Mouse (Mus musculus) macrophage (primary cell): ENCODE measurements around the gene Jun. TPM values are rescaled to one million over a fixed set of nuclear protein-coding genes. Genes with fewer than 3 reads are reported as not detected.

Experiments used
- H3K27ac ChIP-seq: fragments of 350-480 bp; formaldehyde crosslinking; 2 replicates; pipeline ENCODE4 v1.9.0; 2021
- H3K36me3 ChIP-seq: fragments of 350-480 bp; formaldehyde crosslinking; 2 replicates; pipeline ENCODE4 v1.9.0; 2021; ENCODE audit errors: inconsistent target
- H3K4me3 ChIP-seq: fragments of 350-480 bp; formaldehyde crosslinking; 2 replicates; pipeline ENCODE4 v1.9.0; 2021; ENCODE audit errors: inconsistent target
- H3K79me2 ChIP-seq: fragments of 350-480 bp; formaldehyde crosslinking; 2 replicates; pipeline ENCODE4 v1.9.0; 2021; ENCODE audit errors: inconsistent target
- WGBS: methylation state at CpG from one replicate; pipeline ENCODE4 v1.1.7; 2026; ENCODE audit warnings: inconsistent platforms; ENCODE audit not compliant: missing documents; 5-methylcytosine and 5-hydroxymethylcytosine counted together
- polyA plus RNA-seq: library from polyadenylated mRNA; stranded (reverse); fragments of 250-400 nt; gene quantifications from 3 replicates; pipeline ENCODE4 v1.2.4, GENCODE M21; 2018; ENCODE audit warnings: inconsistent platforms

Gene Jun
- polyA plus RNA-seq, 1 experiment from 2014 or later = 155 TPM

- H3K79me2 ChIP-seq = no peaks in the 10 kb centered on the region
- WGBS = 93% methylated on average over 12 of the region's 12 CpGs
- no peak overlapping the region for H3K27ac ChIP-seq
- H3K36me3 ChIP-seq = no peaks in the 10 kb centered on the region
- H3K4me3 ChIP-seq = no peak overlapping the region
These were observed 28.6 kb downstream of the Jun start for GRCm38 (mm10) chr4:95023350-95023953.

GRCm38 (mm10) chr4:95021649-95022637 lies 30.1 kb downstream of the Jun start:
- H3K27ac ChIP-seq = no peak overlapping the region
- no peaks in the 10 kb centered on the region for H3K36me3 ChIP-seq
- no peaks in the 10 kb centered on the region for H3K79me2 ChIP-seq
- WGBS = 91% methylated on average over 12 of the region's 12 CpGs
- H3K4me3 ChIP-seq = no peak overlapping the region

GRCm38 (mm10) chr4:95020201-95020600 lies 31.8 kb downstream of the Jun start:
- no peaks in the 10 kb centered on the region for H3K79me2 ChIP-seq
- WGBS = 76% methylated on average over 2 of the region's 2 CpGs
- no peak overlapping the region for H3K4me3 ChIP-seq
- no peaks in the 10 kb centered on the region for H3K36me3 ChIP-seq
- H3K27ac ChIP-seq = no peak overlapping the region

- WGBS = 82% methylated on average over 7 of the region's 7 CpGs
- Histone ChIP-seq H3K36me3 (no peaks in the 10 kb centered on the region), H3K4me3 (no peak overlapping the region), H3K79me2 (no peaks in the 10 kb centered on the region), H3K27ac (no peak overlapping the region)
These were observed 33.8 kb downstream of the Jun start for GRCm38 (mm10) chr4:95018221-95018620.

GRCm38 (mm10) chr4:95012706-95013105 lies 39.3 kb downstream of the Jun start:
- H3K79me2 ChIP-seq = no peaks in the 10 kb centered on the region
- WGBS = 92% methylated on average over 1 of the region's 1 CpGs
- H3K4me3 ChIP-seq = no peak overlapping the region
- no peaks in the 10 kb centered on the region for H3K36me3 ChIP-seq
- H3K27ac ChIP-seq = no peak overlapping the region

GRCm38 (mm10) chr4:95012256-95012655 lies 39.8 kb downstream of the Jun start:
- Histone ChIP-seq H3K27ac (no peak overlapping the region), H3K4me3 (no peak overlapping the region), H3K79me2 (no peaks in the 10 kb centered on the region), H3K36me3 (no peaks in the 10 kb centered on the region)

GRCm38 (mm10) chr4:95008175-95009057 lies 43.6 kb downstream of the Jun start:
- Histone ChIP-seq H3K36me3 (no peaks in the 10 kb centered on the region), H3K4me3 (no peak overlapping the region), H3K27ac (no peak overlapping the region), H3K79me2 (no peaks in the 10 kb centered on the region)
- 45% methylated on average over 13 of the region's 13 CpGs for WGBS

- Histone ChIP-seq H3K27ac (no peak overlapping the region), H3K79me2 (no peaks in the 10 kb centered on the region), H3K4me3 (no peak overlapping the region), H3K36me3 (no peaks in the 10 kb centered on the region)
- WGBS = 85% methylated on average over 8 of the region's 8 CpGs
These were observed 44.3 kb downstream of the Jun start for GRCm38 (mm10) chr4:95007759-95008158.

GRCm38 (mm10) chr4:95005251-95005830 lies 46.7 kb downstream of the Jun start:
- Histone ChIP-seq H3K79me2 (no peaks in the 10 kb centered on the region), H3K36me3 (no peaks in the 10 kb centered on the region), H3K4me3 (no peak overlapping the region), H3K27ac (no peak overlapping the region)
- WGBS = 89% methylated on average over 6 of the region's 6 CpGs

- Histone ChIP-seq H3K36me3 (no peaks in the 10 kb centered on the region), H3K79me2 (no peaks in the 10 kb centered on the region), H3K27ac (no peak overlapping the region), H3K4me3 (no peak overlapping the region)
- WGBS = 73% methylated on average over 5 of the region's 6 CpGs
These were observed 50.8 kb downstream of the Jun start for GRCm38 (mm10) chr4:95001043-95001775.

GRCm38 (mm10) chr4:95000147-95000546 lies 51.9 kb downstream of the Jun start:
- H3K4me3 ChIP-seq = no peak overlapping the region
- H3K27ac ChIP-seq = no peak overlapping the region
- 100% methylated on average over 1 of the region's 1 CpGs for WGBS
- H3K79me2 ChIP-seq = no peaks in the 10 kb centered on the region
- H3K36me3 ChIP-seq = no peaks in the 10 kb centered on the region

GRCm38 (mm10) chr4:94999249-94999648 lies 52.8 kb downstream of the Jun start:
- no peak overlapping the region for H3K4me3 ChIP-seq
- 50% methylated on average over 3 of the region's 3 CpGs for WGBS
- no peaks in the 10 kb centered on the region for H3K36me3 ChIP-seq
- no peak overlapping the region for H3K27ac ChIP-seq
- H3K79me2 ChIP-seq = no peaks in the 10 kb centered on the region
